Mouse (Mus musculus) heart, embryonic 11.5 days (tissue): ENCODE measurements around the gene Gm11114. TPM values are rescaled to one million over a fixed set of nuclear protein-coding genes. Genes with fewer than 3 reads are reported as not detected.
A peak's percentile ranks its signal among the peaks of the same experiment; 100 is the strongest.

Experiments
- ATAC-seq: fragments of 200-750 bp; cut with Nextera tagmentation; replicated peaks from 2 replicates; pipeline ENCODE4 v1.8.0; 2017; ENCODE audit warnings: moderate library complexity; ENCODE audit not compliant: insufficient number of reproducible peaks, low FRiP score, low TSS enrichment
- H3K27ac ChIP-seq: fragments of 300-500 bp; sonication (generic); 2 replicates; pipeline ENCODE4 v1.5.1; 2014; ENCODE audit warnings: mild to moderate bottlenecking, low read depth, low read length
- H3K27me3 ChIP-seq: fragments of 300-500 bp; sonication (generic); 2 replicates; pipeline ENCODE4 v1.6.1; 2014; ENCODE audit warnings: mild to moderate bottlenecking, low read length, mixed read lengths; ENCODE audit not compliant: control insufficient read depth, insufficient read depth
- H3K36me3 ChIP-seq: fragments of 300-500 bp; sonication (generic); 2 replicates; pipeline ENCODE4 v1.6.1; 2014; ENCODE audit warnings: mild to moderate bottlenecking, low read length, moderate library complexity, mixed read lengths; ENCODE audit not compliant: control insufficient read depth, insufficient read depth
- H3K4me1 ChIP-seq: fragments of 300-500 bp; sonication (generic); 2 replicates; pipeline ENCODE4 v1.6.1; 2014; ENCODE audit warnings: low read length; ENCODE audit not compliant: control insufficient read depth, insufficient read depth
- H3K4me2 ChIP-seq: fragments of 300-500 bp; sonication (generic); 2 replicates; pipeline ENCODE4 v1.6.1; 2014; ENCODE audit warnings: mild to moderate bottlenecking, moderate library complexity
- H3K4me3 ChIP-seq: fragments of 300-500 bp; sonication (generic); 2 replicates; pipeline ENCODE4 v1.5.1; 2014; ENCODE audit warnings: low read depth, low read length
- H3K9ac ChIP-seq: fragments of 300-500 bp; sonication (generic); 2 replicates; pipeline ENCODE4 v1.6.1; 2014; ENCODE audit warnings: mild to moderate bottlenecking, low read depth, low read length, moderate library complexity
- H3K9me3 ChIP-seq: fragments of 300-500 bp; sonication (generic); replicated peaks from 2 replicates; pipeline ENCODE4 v1.6.1; 2016; ENCODE audit warnings: low read length; ENCODE audit not compliant: control insufficient read depth
- WGBS: fragments of 180-500 bp; shearing (Covaris S2); extraction: QIAGEN DNeasy Blood & Tissue Kit; methylation state at CpG from one replicate; pipeline ENCODE4 v1.1.7; 2014; ENCODE audit not compliant: insufficient replicate concordance; 5-methylcytosine and 5-hydroxymethylcytosine counted together
- polyA plus RNA-seq: library from polyadenylated mRNA; unstranded; fragments of >200 nt; fragmentation: Nextera tagmentation; extraction: Ambion mirVana; gene quantifications from 2 replicates; pipeline ENCODE4 v1.2.1, GENCODE M21; 2014

The Gm11114 gene
- polyA plus RNA-seq: not detected in 2 replicates

GRCm38 (mm10) chr9:85312473-85312872, at the start of gene Gm11114:
TSS of gene Gm11114 (plus strand) at chr9:85312773.
- no peak within 1 kb of the TSS for H3K4me3 ChIP-seq
- H3K4me2 ChIP-seq: no peak within 1 kb of the TSS
- H3K4me1 ChIP-seq: no peaks in the 10 kb centered on the region
- H3K9me3 ChIP-seq: no peaks in the 10 kb centered on the region
- H3K27me3 ChIP-seq: no peaks in the 10 kb centered on the region
- no peak within 1 kb of the TSS for H3K9ac ChIP-seq
- whole genome bisulfite sequencing: 80% methylated on average over 6 of the region's 6 CpGs
- H3K36me3 ChIP-seq: no peaks in the 10 kb centered on the region
- ATAC-seq: no peak
- H3K27ac ChIP-seq: no peak within 1 kb of the TSS

- no peaks in the 10 kb centered on the region for H3K9me3 ChIP-seq
- no peaks in the 10 kb centered on the region for H3K36me3 ChIP-seq
- WGBS: 75% methylated on average over 5 of the region's 5 CpGs
- no peak overlapping the region for H3K4me2 ChIP-seq
- H3K4me3 ChIP-seq: no peak overlapping the region
- no peaks in the 10 kb centered on the region for H3K27me3 ChIP-seq
- no peak overlapping the region for H3K9ac ChIP-seq
- 0 out of 2 replicates have a peak, but pooled peaks cover 4% of the 10 kb centered on the region for H3K4me1 ChIP-seq
- no peak overlapping the region for H3K27ac ChIP-seq
- no peak for ATAC-seq
Measured at GRCm38 (mm10) chr9:85266847-85267246, 45.7 kb upstream of the Gm11114 start.

GRCm38 (mm10) chr9:85274114-85274513, 38.5 kb upstream of the Gm11114 start:
- no peak overlapping the region for H3K4me3 ChIP-seq
- H3K27me3 ChIP-seq: no peaks in the 10 kb centered on the region
- no peaks in the 10 kb centered on the region for H3K9me3 ChIP-seq
- no peak for ATAC-seq
- WGBS: 75% methylated on average over 2 of the region's 2 CpGs
- H3K9ac ChIP-seq: no peak overlapping the region
- no peaks in the 10 kb centered on the region for H3K4me1 ChIP-seq
- no peak overlapping the region for H3K4me2 ChIP-seq
- no peaks in the 10 kb centered on the region for H3K36me3 ChIP-seq
- H3K27ac ChIP-seq: no peak overlapping the region

GRCm38 (mm10) chr9:85302849-85303248, 9.7 kb upstream of the Gm11114 start:
- H3K4me3 ChIP-seq: no peak overlapping the region
- H3K9me3 ChIP-seq: no peaks in the 10 kb centered on the region
- H3K27ac ChIP-seq: no peak overlapping the region
- ATAC-seq: no peak
- H3K9ac ChIP-seq: no peak overlapping the region
- H3K27me3 ChIP-seq: no peaks in the 10 kb centered on the region
- H3K4me1 ChIP-seq: no peaks in the 10 kb centered on the region
- no peaks in the 10 kb centered on the region for H3K36me3 ChIP-seq
- 76% methylated on average over 4 of the region's 4 CpGs for WGBS
- no peak overlapping the region for H3K4me2 ChIP-seq

- Histone ChIP-seq H3K27ac (no peak overlapping the region), H3K9me3 (no peaks in the 10 kb centered on the region), H3K36me3 (no peaks in the 10 kb centered on the region), H3K27me3 (no peaks in the 10 kb centered on the region), H3K9ac (no peak overlapping the region), H3K4me3 (no peak overlapping the region), H3K4me2 (no peak overlapping the region), H3K4me1 (no peaks in the 10 kb centered on the region)
- 78% methylated on average over 3 of the region's 3 CpGs for WGBS
- no peak for ATAC-seq
Measured at GRCm38 (mm10) chr9:85303378-85303777, 9.2 kb upstream of the Gm11114 start.

DNA sequence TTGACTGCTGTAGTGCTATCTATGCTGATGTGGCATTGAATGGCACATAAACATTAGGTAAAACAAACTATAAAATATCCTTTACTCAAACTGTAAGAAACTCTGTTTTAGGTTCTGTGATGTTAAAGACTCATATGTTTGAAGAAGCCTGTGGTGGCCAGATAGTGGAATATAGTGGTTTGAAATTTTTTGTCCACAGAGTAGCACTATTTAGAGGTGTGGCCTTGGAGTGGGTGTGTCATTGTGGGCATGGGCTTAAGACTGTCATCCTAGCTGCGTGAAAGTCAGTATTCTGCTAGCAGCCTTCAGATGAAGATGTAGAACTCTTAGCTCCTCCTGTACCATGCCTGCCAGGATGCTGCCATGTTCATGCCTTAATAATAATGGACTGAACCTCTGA, 3.5 kb downstream of the Gm11114 start:
- Histone ChIP-seq H3K27ac (no peak overlapping the region), H3K9ac (no peak overlapping the region), H3K4me1 (no peaks in the 10 kb centered on the region), H3K9me3 (no peaks in the 10 kb centered on the region), H3K27me3 (no peaks in the 10 kb centered on the region), H3K4me3 (no peak overlapping the region), H3K36me3 (no peaks in the 10 kb centered on the region), H3K4me2 (no peak overlapping the region)
- 56% methylated on average over 1 of the region's 1 CpGs for WGBS
- no peak for ATAC-seq

GRCm38 (mm10) chr9:85320167-85320951, 7.8 kb downstream of the Gm11114 start:
- 71% methylated on average over 8 of the region's 8 CpGs for WGBS
- Histone ChIP-seq H3K9me3 (no peaks in the 10 kb centered on the region), H3K9ac (no peak overlapping the region), H3K27me3 (no peaks in the 10 kb centered on the region), H3K4me2 (no peak overlapping the region), H3K36me3 (no peaks in the 10 kb centered on the region), H3K27ac (no peak overlapping the region), H3K4me3 (no peak overlapping the region), H3K4me1 (peaks cover 7% of the 10 kb centered on the region)
- no peak for ATAC-seq

DNA sequence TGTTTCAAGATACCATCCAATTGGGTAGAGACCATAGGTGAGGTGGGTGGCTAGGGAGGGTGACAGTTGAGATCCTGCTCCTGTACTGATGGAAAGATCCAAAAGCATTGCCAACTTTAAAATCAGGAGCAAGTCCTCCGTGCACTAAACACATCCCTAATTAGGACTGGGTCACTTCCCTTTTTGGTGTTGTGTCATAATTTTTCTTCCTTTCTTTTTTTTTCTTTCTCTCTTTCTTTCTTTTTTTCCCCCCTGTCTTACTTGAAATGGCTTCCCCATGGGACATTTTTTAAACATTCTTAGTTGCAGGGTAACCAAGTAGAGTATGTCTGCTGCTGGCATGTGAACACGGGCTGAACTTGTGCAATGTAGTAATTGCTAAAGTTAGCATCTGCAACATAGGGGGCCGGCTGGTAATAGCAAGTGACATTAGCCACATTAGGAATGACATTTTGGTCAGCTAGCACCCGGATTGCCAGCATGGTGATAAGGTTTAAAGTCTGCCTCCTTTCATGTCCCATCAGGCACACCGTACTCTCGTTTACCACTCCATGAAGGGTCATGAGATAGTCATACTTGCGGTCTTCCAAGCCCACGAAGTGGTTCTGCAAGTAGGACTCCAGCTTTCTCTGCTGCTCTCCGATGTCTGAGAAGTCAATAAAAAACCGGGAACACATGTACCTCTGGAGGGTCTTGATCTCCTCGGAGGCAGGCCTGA, 11.7 kb downstream of the Gm11114 start:
- Histone ChIP-seq H3K9ac (peak overlapping the region; percentile 77), H3K9me3 (no peaks in the 10 kb centered on the region), H3K4me2 (peak overlapping the region; percentile 86), H3K4me3 (peak overlapping the region; percentile 81), H3K27me3 (no peaks in the 10 kb centered on the region), H3K4me1 (peaks cover 7% of the 10 kb centered on the region), H3K27ac (peak overlapping the region; percentile 62; the same call in 1 of the 2 replicates), H3K36me3 (no peaks in the 10 kb centered on the region)
- no peak for ATAC-seq
- 49% methylated on average over 11 of the region's 11 CpGs for WGBS
